Mouse (Mus musculus) heart, postnatal 36 days (tissue): ENCODE measurements around the gene 0610009B22Rik. TPM values are rescaled to one million over a fixed set of nuclear protein-coding genes. Genes with fewer than 3 reads are reported as not detected.

Source experiments
- DNase-seq, 2 experiments: peaks; one replicate each; pipeline ENCODE4 v3.0.0; 2021 to 2022
- intact Hi-C: fragments of 180-260 bp; cut with DNase I; formaldehyde crosslinking; loops from one replicate; pipeline ENCODE4 v1.15.1; 2025
- total RNA-seq, 2 experiments: library from RNA; stranded (reverse); gene quantifications; 2 replicates each; pipeline ENCODE4 v1.2.3; 2021

0610009B22Rik gene
- total RNA-seq, 2 experiments from 2014 or later, result 33.8 to 36.5 TPM

DNA sequence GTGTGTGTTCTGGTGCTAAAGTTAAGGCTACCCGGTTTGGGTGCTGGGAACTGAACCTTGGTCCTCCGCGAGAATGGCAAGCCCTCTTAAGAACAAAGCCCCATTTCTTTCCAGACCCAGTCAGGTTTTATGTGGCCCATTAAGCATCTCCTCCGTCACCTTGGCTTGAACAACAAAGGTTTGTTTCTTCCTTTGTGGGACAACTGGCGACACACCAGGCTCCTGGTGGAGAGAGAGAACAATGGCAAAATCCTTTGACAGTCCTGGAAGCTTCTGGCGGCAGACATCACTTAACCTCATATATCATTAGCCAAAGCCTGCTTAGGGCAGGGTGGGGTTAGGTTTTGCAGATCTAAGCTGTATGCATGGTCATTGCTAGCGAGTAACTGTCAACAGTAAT lies 26.0 kb downstream of the 0610009B22Rik start:
- intact Hi-C loops, result no loop called here
- no peak for DNase-seq

DNA sequence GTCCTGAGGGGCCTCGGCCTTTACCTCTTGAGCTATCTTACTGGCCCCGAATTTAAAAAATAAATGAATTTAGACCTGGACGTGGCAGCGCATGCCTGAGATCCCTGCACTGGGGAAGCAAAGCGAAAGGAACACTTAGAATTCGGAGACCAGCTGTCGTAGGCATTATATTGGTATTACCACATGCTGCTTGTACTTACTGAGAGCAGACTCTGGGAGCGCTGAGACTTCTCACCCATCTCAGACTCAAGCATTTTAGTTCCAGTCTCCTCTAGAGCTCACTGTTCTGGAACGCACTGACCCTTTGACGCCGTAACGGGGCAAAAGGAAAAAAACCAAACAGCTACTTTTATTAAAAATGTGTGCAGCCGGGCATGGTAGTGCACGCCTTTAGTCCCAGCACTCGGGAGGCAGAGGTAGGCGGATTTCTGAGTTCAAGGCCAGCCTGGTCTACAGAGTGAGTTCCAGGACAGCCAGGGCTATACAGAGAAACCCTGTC lies 26.8 kb downstream of the 0610009B22Rik start:
- intact Hi-C loops, result no loop called here

DNA sequence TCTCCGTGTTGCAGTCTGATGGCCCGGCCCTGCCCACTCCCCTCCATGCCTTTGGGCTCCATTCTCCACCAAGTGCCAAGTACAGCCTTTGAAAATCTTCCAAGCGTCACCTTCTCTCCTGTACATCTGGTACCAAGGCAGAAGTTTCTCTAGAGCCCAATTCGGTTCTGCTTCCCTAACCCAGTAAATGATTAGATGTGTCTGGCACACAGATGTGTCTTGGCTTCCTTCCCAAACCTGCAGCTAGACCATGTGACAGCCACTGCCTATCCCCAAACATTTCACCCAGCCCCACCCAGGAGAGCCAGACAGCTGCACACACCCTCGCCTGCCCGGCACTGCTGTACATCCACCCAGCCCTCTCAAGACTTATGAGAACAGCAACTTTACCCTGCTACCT lies 30.0 kb downstream of the 0610009B22Rik start:
- intact Hi-C loops, result no loop called here
- peak in 1 of 2 experiments; percentile 26 for DNase-seq

More for the DNA sequence above, 26.8 kb downstream of the 0610009B22Rik start:
- no peak for DNase-seq

DNA sequence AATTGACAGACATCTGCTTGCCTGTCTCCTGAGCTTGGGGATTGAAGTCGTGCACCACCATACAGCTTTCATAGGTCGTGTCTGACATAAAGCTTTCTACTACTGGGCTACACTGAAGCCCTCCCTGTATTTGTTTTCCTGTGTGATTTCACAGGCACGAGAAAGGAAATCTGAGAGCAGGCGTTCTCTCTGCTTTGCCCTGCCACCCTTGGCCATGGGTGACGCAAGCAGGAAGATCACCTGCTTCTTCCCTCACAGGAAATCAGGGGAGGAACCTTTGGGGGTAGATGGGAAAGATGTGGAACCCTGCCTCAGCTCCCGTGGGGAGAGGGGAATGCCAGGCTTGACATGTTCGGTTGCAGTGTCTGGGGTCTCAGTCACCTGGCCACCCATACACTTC lies 30.4 kb downstream of the 0610009B22Rik start:
- intact Hi-C loops, result no loop called here
- no peak for DNase-seq

DNA sequence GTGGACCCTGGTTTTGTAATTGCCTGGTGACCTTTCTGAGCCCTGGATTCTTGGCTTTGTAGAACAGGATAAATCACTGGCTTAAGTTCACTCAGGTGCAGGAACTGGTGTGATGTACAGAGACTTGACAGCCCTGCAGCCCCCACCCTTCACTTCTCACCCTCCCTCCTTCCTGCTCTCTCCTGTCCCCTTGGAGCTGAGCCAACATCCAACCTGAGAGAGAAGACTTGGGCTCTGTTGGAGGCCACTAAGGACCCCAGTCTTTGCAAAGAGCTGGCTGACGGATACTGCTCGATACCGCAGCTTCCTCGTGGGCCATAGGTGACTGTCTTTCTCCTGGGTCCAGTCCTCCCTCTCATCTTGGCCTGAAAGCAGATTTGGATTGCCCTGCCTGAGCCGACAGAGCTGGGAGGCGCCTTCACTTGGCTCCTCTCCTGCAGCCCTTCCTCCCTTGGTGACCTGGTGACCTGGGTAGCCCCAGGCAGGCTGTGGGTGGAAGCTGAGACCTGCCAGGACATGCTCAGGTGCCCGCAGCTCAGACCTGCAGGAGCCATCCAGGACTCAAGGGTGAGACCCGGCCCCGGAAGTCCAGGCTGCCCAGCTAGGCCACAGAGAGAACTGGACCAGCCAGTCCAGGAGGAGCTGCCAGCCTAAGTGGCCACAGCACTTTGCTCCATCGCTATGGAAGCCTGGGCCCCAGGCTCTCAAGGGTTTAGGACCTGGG lies 31.7 kb downstream of the 0610009B22Rik start:
- intact Hi-C loops, result loop anchor here (2.0 kb wide), 1 partner anchor 14 kb away; no protein-coding TSS in a partner anchor
- DNase-seq, result no peak

DNA sequence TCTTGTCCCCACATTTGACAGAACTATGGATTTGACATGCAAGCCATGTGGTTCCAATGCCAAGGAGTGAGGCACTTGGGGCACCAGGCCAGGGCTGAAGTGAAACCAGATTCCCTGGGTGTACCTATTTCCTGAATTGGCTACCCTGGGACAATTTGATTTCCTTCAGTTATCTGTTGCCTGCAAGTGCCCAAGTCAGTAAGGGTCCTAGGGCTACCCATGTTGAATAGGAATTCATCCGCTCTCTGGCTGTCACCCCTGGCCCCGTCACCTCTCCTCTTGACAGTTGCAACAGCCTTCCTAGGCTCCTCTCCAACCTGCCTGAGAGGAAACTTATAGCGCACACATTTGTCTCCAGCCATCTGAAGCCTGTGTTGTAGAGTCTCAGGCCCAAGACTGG lies 33.8 kb downstream of the 0610009B22Rik start:
- no peak for DNase-seq
- intact Hi-C loops, result no loop called here

DNA sequence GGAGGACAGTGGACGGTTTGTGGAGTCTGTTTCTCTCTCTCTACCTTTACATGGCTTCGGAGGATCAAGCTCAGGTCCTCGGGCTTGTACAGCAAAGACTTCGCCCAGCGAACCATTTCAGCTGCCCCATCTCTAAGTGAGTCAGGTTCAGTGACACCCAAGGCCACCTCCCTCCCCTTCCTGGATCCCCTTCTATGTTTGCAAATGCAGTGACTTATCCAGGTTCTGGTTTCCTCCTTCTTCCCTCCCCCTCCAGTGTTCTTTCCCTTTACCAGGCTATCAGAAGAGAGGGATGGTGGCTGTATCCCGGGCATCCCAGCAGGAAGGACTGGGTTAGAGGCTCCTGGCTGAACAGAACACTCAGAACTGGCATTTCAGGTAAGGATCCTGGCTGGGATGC lies 34.9 kb downstream of the 0610009B22Rik start:
- intact Hi-C loops, result no loop called here
- no peak for DNase-seq

DNA sequence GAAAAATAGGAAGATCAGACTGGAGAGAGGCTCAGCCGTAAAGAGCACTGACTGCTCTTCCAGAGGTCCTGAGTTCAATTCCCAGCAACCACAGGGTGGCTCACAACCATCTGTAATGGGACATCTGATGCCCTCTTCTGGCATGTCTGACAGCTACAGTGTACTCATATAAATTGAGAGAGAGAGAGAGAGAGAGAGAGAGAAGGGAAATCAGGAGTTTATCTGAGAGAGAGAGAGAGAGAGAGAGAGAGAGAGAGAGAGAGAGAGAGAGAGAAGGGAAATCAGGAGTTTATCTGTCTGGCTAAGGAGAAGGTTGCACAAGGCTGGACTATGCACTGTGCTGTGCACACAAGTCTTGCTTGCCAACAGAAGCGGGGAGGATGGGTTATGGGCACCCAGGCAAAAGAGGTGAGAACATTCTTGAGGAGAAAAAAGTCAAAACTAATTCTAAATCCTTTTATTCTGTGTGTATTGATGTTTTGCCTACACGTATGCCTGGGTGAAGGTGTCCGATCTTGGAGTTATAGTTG lies 35.7 kb downstream of the 0610009B22Rik start:
- intact Hi-C loops, result no loop called here
- DNase-seq, result no peak

DNA sequence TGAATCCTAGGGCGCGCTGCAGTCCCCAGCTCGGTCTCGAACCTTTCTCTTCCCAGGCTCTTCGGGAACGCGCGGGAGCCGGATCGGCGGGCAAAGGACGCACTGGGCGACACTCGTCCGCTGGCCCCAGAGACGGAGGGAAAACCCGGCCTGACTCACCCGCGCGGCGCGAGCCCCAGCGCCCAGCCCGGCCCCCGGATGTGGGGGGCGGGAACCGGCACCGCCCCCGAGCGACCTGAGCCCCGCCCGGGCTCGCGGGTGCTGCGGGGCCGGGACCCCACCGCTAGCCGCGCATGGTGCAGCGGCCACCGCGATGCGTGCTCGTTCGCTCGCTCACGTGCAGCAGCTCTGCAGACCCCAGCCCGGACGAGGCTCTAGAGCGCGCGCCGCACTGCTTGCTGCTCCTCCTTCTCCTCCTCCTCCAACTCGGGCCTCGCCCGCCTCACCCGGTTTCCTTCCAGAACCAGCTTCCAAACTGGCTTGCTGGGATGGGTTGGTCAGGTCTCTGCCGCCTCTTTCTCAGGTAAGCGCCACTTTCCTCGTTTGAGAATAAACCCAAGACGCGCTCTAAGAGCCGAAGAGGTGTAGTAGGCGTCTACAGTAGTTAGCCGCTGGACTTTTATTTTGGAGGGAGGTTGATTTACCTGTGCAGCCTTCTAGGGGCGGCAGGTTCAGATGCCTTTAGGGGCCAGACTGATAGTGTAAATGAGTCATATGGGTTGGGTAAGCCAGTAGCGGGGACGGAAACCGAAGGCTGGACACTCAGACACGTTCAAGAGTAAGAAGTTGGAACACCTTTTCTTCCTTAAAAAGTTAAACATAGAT lies 37.8 kb downstream of the 0610009B22Rik start, which contains the start of the genes N4bp3 and D930048N14Rik:
Gene N4bp3 (minus strand): TSS at position 152 of the 825 bp plus-strand sequence.
Gene D930048N14Rik (plus strand): TSS at position 264 of the 825 bp plus-strand sequence.
- intact Hi-C loops, result loop anchor here (1.0 kb wide), 1 partner anchor 31 kb away; no protein-coding TSS in a partner anchor

DNA sequence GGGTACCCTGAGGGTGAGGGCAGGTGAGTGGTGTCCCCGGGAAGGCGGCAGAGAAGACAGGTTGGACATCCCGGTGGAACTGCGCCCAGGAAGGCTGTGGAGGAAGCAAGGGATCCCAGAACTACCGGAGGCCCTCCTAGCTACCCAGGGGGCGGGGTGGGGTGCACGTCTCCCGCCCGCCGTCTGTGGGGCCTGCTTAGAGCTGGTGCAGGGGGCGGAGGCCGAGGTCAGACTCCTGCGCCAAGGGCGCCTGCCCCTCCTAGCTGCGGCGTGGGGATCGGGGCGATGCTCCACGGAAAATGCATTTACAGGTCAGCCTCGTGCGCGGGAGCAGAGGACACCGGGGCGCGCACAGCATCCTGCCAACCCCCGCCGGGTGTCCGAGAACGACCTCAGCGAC lies 38.4 kb downstream of the 0610009B22Rik start:
- intact Hi-C loops, result loop anchor here (1.0 kb wide), 1 partner anchor 30 kb away; no protein-coding TSS in a partner anchor

More for the DNA sequence above, 37.8 kb downstream of the 0610009B22Rik start, which contains the start of the genes N4bp3 and D930048N14Rik:
- peak; percentile 80 to 83 for DNase-seq

DNA sequence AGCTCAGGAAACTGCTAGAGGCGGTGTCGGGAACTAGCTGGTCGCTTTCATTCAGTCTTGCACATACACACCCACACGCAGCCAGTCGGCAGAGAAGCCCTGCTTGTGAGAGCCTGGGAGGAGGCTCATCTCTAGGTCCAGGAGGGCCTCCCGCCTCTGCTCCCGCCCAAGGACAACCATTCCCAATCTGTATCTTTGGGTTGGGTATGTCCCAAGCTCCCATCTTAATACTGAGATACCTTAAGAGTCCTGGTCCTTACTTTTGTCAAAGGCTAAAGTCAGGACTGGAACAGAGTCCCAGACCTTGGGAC lies 38.8 kb downstream of the 0610009B22Rik start:
- no peak for DNase-seq
- intact Hi-C loops, result loop anchor here (1.0 to 2.0 kb wide), 2 partner anchors 30 to 43 kb away; partner anchors contain the start of gene Hnrnpab

More for the DNA sequence above, 38.4 kb downstream of the 0610009B22Rik start:
- peak in 1 of 2 experiments; percentile 31 for DNase-seq

DNA sequence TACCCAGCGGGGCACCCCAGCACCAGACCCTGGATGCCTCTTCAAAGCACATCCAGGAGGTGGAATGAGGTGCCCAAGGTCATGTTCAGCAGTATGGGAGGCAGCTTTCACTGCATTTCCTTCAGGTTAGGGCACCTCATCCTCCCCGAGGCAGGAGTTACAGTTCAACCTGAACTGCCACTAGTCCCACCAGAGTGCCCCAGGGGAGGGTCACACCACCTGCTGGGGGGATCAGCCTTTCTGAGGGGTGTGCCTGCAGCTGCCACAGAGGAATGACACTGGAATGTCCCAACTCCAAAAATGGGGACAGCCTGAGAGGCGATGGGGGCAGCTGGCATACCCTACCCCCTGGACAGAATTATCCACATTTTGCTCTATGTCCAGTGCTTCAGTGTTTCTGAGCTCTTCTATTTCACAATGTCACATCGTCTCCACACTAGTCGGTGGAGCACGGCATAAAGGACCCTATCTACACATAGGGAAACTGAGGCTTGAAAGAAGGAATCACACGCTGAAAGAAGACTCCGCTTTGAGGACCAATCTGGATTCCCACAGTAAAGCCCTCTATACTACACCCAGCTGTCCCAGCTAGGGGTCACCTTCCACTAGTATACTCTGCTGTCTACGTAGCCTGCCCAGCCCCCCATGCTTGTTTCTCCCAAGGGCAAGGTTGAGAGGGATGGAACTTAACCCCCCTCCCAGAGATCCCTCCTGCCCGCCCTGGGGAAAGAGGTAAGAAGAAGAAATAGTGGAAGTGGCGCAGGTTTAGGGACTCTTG lies 39.4 kb downstream of the 0610009B22Rik start:
- intact Hi-C loops, result loop anchor here (2.0 kb wide), 1 partner anchor 42 kb away; the partner anchor contains the start of gene Hnrnpab
- DNase-seq, result no peak

DNA sequence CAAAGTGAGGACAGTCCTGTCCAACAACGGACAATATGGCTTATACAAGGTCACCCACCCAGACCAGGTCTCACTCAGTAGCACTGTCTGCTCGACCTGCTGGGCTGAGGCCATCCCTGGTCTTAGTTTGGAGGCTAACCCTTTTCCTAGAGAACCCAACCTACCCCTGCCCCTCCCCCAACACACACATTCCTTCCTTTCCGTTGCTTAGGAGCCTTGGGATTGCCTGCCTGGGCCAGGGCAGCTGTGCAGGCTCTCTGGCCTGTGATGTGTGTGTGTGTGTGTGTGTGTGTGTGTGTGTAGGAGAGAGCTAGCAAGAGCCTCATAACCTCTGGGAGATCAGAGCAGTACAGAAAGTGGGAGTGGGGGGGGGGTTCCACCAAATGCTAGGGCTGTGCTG lies 40.1 kb downstream of the 0610009B22Rik start:
- peak in 1 of 2 experiments; percentile 16 for DNase-seq
- intact Hi-C loops, result loop anchor here (2.0 kb wide), 1 partner anchor 42 kb away; the partner anchor contains the start of gene Hnrnpab

DNA sequence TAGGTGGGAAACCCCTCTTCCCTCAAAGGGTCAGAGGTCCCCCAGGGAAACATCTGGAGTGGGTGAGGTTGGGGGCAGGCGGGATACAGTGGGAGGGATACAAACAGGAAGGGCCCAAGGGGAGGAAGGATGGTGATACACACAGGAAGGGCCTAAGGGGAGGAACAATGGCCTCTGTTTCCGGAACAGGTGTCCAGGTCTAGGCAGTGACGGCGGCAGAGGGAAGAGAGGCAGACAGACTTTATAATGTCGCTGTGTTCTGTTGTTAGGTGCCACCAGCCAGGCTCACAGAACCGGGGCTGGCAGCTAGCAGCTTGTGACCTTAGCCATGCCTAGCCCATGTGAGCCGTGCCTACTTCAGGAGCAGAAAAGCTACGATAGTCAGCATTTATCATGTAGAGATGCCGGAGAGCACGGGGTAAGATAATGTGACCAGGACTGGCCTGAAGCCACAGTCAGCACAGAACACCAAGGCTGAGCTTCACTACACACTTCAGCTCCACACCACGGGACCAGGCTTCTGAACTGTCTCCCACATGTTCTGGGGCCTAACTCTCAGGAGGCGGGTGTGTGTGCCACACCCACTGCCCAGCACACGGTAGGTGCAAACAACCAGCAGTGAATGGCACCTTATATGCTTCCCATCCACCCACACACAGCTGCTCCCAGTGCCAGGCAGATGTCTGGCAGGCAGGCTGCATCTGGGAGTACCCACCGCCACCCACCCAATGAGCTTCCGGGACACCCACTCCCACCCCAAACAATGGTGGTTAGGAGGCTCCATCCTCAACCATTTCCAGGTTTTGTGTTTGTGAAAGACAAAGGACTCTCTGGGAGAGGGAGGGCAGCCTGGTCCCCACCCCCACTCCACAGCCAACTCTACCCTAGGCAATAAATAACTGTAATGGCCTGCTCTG lies 41.7 kb downstream of the 0610009B22Rik start:
- peak in 1 of 2 experiments; percentile 50 for DNase-seq
- intact Hi-C loops, result no loop called here

DNA sequence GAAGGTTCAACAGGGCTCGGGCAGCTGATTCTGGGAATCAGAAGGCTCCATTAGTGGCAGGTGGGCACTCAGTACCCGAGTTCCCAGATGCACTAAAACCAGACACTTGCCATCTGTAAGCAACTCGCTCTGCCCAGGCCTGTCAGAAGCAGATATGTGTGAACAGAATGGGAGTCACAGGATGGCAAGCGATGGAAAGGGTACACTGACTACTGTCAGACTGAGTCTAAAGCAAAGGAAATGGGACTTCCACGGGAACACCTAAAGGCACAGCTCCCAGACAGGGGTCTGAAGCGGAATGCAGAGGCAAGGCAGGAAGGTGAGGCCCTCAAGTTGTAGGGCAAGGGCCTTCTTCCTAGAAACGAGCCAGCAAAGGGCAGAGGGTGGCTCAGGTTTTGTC lies 42.4 kb downstream of the 0610009B22Rik start:
- no peak for DNase-seq
- intact Hi-C loops, result no loop called here

DNA sequence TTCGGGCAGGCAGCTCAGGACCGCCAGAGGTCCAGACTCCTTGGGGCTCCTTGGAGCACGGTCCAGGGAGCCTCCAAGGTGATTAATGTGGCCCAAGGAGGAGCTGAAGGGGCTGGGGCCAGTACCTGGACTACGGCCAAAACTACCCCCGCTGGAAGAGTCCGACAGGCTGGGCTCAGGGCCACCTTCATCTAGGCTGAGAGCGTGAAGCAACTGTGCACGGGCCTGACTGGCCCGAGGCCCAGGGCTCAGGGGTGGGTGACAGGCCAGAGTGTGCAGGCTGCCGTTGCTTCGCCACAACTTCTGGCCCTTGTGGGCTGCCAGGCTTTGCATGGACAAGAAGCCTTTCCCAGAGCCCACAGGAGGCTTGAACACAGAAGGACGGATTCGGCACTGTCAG lies 43.4 kb downstream of the 0610009B22Rik start:
- DNase-seq, result no peak
- intact Hi-C loops, result no loop called here

DNA sequence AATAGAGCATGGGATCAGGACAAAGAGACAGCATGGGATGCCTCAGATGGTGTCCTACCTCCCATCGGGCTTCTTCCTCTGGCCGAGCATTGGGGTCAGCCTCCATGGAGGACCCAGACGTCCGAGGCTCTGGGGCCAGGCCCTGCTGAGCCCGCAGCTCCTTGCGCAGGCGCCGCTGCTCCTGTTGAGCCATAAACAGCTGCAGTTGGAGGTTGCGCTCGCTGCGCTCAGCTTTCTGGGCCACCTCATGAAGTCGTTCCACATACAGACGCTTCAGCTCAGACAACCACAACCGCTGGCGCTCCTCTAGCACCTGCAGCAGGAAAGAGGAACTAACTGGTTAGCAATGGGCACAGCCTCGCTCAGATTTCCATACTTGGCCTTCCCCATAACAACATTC lies 44.5 kb downstream of the 0610009B22Rik start:
- DNase-seq, result no peak
- intact Hi-C loops, result no loop called here

DNA sequence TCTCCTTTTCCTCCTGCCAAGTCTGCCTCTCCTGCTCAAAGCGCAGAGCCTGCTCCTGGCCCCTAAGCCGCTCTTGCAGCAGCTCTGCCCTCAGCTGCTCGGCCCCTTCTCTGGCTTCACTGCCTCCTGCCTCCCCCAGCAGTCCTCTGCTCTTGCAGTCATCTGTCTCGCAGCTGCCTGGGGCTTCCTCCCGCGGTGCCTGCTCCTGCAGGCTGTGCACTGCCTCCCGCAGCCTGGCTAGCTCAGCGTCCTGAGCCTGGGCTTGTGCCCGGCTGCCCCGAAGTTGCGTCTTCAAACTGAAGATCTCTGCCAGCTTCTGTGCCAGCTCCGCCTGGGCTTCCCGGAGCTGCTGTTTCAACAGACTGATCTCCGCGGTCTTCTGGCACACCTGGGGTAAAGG lies 44.9 kb downstream of the 0610009B22Rik start:
- intact Hi-C loops, result no loop called here
- no peak for DNase-seq

DNA sequence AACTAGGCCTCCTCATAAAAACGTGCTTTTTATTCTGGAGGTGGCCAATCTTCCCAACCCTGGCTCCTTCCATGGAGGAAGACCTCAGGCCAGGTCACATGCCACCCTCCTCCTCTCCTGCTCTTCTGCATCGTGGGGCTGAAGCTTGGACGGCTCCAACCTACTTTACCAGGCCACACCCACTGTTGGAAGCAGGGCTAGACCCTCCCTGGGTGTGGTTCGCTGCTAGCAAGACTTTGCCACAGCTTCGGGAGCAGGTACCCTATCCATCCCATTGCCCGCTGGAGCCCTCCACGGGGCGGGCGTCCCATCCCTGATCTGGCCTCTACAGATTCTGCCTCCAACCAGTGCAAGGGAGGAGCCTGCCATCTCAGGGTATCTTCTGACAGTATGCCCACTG lies 45.5 kb downstream of the 0610009B22Rik start:
- DNase-seq, result no peak
- intact Hi-C loops, result no loop called here
